Mouse (Mus musculus) embryonic facial prominence, embryonic 10.5 days (tissue): ENCODE measurements at regions not wholly inside any gene's neighbourhood (a gene's known extent, or its start where the extent isn't known, plus 50 kb on each side); places are given as distances from the start of the nearest gene placed in this dataset.
"Not testable (repeated sequence)": the region's sequence is repeated elsewhere in the genome, so short reads cannot be mapped to it uniquely, and the experiment has no call there.

Experiments
- DNase-seq: peaks from one replicate; pipeline ENCODE4 v3.0.0-alpha.2; 2017; ENCODE audit warnings: low spot score
- H3K27ac ChIP-seq: fragments of 300-500 bp; sonication (generic); replicated peaks from 2 replicates; pipeline ENCODE4 v1.5.1; 2016; ENCODE audit warnings: mild to moderate bottlenecking
- H3K27me3 ChIP-seq: fragments of 300-500 bp; sonication (generic); replicated peaks from 2 replicates; pipeline ENCODE4 v1.6.1; 2016; ENCODE audit warnings: low read depth, mild to moderate bottlenecking; ENCODE audit not compliant: poor library complexity, severe bottlenecking
- H3K36me3 ChIP-seq: fragments of 300-500 bp; sonication (generic); replicated peaks from 2 replicates; pipeline ENCODE4 v1.6.1; 2016; ENCODE audit warnings: mild to moderate bottlenecking, moderate library complexity
- H3K4me1 ChIP-seq: fragments of 300-500 bp; sonication (generic); 2 replicates; pipeline ENCODE4 v1.6.1; 2016
- H3K4me3 ChIP-seq: fragments of 300-500 bp; sonication (generic); 2 replicates; pipeline ENCODE4 v1.5.1; 2016; ENCODE audit warnings: mild to moderate bottlenecking, moderate library complexity
- H3K9me3 ChIP-seq: fragments of 300-500 bp; sonication (generic); 2 replicates; pipeline ENCODE4 v1.6.1; 2016; ENCODE audit warnings: mild to moderate bottlenecking
- WGBS: fragments of 180-500 bp; shearing (Covaris S2); methylation state at CpG from one replicate; pipeline ENCODE4 v1.1.7; 2016; 5-methylcytosine and 5-hydroxymethylcytosine counted together

DNA sequence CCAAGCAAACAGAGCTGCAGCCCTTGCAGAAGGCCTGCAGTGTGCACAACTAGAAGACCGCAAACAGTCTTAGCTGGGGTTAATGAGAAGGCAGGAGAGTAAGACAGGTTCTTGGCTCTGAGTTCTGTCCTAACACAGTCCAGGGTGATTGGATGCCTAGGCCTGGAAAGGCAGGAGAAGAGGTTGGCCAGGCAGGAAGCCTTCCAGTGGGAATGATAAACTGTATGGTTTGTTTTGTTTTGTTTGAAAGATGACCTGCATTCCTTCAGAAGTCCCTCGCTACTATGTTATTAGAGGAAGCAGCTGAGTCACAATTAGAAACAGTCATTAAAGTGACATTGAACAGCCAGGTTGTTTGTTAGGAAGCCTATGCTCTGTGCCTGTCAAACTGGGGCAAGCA is 831.5 kb downstream of the Gm9195 start:
- H3K4me1 ChIP-seq = peaks cover 4% of the 10 kb centered on the region; the same call in 1 of the 2 replicates
- no peak overlapping the region for H3K4me3 ChIP-seq
- H3K27me3 ChIP-seq = no peaks in the 10 kb centered on the region
- no peak for DNase-seq
- H3K36me3 ChIP-seq = no peaks in the 10 kb centered on the region
- WGBS = 45% methylated on average over 2 of the region's 2 CpGs
- H3K9me3 ChIP-seq = no peaks in the 10 kb centered on the region
- no peak overlapping the region for H3K27ac ChIP-seq

GRCm38 (mm10) chr14:71654785-71655627 is 836.6 kb downstream of the Gm9195 start:
- Histone ChIP-seq H3K4me3 (no peak overlapping the region), H3K27me3 (no peaks in the 10 kb centered on the region), H3K36me3 (no peaks in the 10 kb centered on the region), H3K27ac (no peak overlapping the region), H3K4me1 (peaks cover under 1% of the 10 kb centered on the region; the same call in 1 of the 2 replicates), H3K9me3 (no peaks in the 10 kb centered on the region)
- WGBS = 63% methylated on average over 3 of the region's 3 CpGs
- DNase-seq = no peak

DNA sequence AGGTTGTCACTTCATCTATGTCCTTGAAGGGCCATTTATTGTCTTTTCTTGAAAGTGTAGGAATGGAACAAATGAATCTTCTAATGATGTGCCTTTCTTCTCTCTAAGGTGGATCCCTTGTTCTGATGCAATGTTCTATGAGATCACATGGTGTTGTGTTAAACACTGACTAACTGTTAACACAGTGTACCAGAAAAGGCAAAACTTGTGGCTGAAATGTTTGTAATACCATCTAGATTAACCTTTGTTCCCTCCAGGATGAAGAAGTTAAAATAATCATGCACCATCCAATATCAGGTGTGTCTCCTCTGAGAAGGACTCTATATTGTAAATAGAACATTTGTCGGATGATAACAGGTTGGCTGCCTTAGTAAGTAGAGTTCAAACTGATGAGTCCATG is 849.1 kb downstream of the Gm9195 start:
- 88% methylated on average over 1 of the region's 1 CpGs for WGBS
- no peaks in the 10 kb centered on the region for H3K9me3 ChIP-seq
- no peak overlapping the region for H3K27ac ChIP-seq
- no peaks in the 10 kb centered on the region for H3K4me1 ChIP-seq
- no peaks in the 10 kb centered on the region for H3K36me3 ChIP-seq
- no peak for DNase-seq
- no peaks in the 10 kb centered on the region for H3K27me3 ChIP-seq
- no peak overlapping the region for H3K4me3 ChIP-seq

DNA sequence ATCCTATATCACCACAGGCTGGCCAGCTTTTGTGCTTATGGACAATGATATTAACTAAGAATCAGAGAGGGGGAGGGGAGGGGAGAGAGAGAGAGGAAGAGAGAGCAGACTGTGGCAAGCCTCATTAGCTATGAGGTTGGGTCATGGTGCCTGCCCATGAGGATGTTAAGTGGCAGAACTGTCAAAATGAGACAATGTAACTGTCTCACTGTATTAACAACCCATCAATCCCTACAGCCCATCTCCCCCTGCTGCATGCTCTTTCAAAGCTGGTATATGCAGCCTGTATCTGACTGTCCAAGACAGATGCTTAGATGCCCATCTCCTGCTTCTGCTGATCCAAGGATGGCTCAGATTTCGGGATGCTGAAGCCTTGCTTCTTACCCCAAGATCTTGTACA is 852.6 kb downstream of the Gm9195 start:
- no peaks in the 10 kb centered on the region for H3K27me3 ChIP-seq
- DNase-seq = no peak
- H3K4me1 ChIP-seq = no peaks in the 10 kb centered on the region
- no peaks in the 10 kb centered on the region for H3K36me3 ChIP-seq
- 72% methylated on average over 1 of the region's 1 CpGs for WGBS
- no peak overlapping the region for H3K4me3 ChIP-seq
- no peak overlapping the region for H3K27ac ChIP-seq
- H3K9me3 ChIP-seq = no peaks in the 10 kb centered on the region

GRCm38 (mm10) chr14:71635091-71635490 is 856.5 kb downstream of the Gm9195 start:
- Histone ChIP-seq H3K36me3 (no peaks in the 10 kb centered on the region), H3K4me1 (no peaks in the 10 kb centered on the region), H3K4me3 (no peak overlapping the region), H3K27me3 (no peaks in the 10 kb centered on the region), H3K27ac (no peak overlapping the region), H3K9me3 (no peaks in the 10 kb centered on the region)
- no peak for DNase-seq
- WGBS = 94% methylated on average over 1 of the region's 1 CpGs

GRCm38 (mm10) chr14:71609698-71610301 is 881.8 kb downstream of the Gm9195 start:
- H3K27me3 ChIP-seq = no peaks in the 10 kb centered on the region
- no peak for DNase-seq
- no peak overlapping the region for H3K27ac ChIP-seq
- 76% methylated on average over 4 of the region's 4 CpGs for WGBS
- no peaks in the 10 kb centered on the region for H3K4me1 ChIP-seq
- H3K4me3 ChIP-seq = no peak overlapping the region
- H3K9me3 ChIP-seq = no peaks in the 10 kb centered on the region
- H3K36me3 ChIP-seq = no peaks in the 10 kb centered on the region

- Histone ChIP-seq H3K4me1 (no peaks in the 10 kb centered on the region), H3K9me3 (no peaks in the 10 kb centered on the region), H3K27me3 (no peaks in the 10 kb centered on the region), H3K4me3 (no peak overlapping the region), H3K27ac (no peak overlapping the region), H3K36me3 (no peaks in the 10 kb centered on the region)
- no peak for DNase-seq
- WGBS = 55% methylated on average over 2 of the region's 2 CpGs
These were observed 887.9 kb downstream of the Gm9195 start for GRCm38 (mm10) chr14:71603710-71604109.

DNA sequence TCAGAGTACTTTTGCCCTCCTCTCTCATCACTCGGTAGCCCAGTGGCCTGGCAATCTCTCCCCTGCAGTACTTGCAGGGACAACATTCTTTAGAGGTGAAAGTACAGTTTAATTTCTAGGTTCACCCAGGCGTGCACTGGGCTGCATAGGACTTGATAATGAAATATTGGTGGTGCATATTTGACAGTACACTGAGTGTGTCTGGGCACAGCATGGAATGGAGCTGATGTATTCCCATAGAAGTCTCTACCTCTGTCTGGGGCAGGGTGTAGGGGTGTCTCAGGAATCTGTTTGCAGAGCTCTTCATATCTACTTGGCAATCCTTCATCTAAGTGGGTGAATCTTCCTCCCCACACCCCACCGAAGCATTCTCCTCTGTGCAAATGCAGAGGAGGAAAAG is 893.8 kb downstream of the Gm9195 start:
- H3K4me3 ChIP-seq = no peak overlapping the region
- no peaks in the 10 kb centered on the region for H3K36me3 ChIP-seq
- 85% methylated on average over 3 of the region's 3 CpGs for WGBS
- H3K9me3 ChIP-seq = no peaks in the 10 kb centered on the region
- H3K27ac ChIP-seq = no peak overlapping the region
- no peaks in the 10 kb centered on the region for H3K4me1 ChIP-seq
- no peaks in the 10 kb centered on the region for H3K27me3 ChIP-seq
- DNase-seq = no peak

GRCm38 (mm10) chr14:71588694-71589240 is 902.9 kb downstream of the Gm9195 start:
- Histone ChIP-seq H3K27ac (no peak overlapping the region), H3K9me3 (no peaks in the 10 kb centered on the region), H3K4me1 (no peaks in the 10 kb centered on the region), H3K4me3 (no peak overlapping the region), H3K27me3 (no peaks in the 10 kb centered on the region), H3K36me3 (no peaks in the 10 kb centered on the region)
- WGBS = 75% methylated on average over 1 of the region's 1 CpGs
- no peak for DNase-seq

DNA sequence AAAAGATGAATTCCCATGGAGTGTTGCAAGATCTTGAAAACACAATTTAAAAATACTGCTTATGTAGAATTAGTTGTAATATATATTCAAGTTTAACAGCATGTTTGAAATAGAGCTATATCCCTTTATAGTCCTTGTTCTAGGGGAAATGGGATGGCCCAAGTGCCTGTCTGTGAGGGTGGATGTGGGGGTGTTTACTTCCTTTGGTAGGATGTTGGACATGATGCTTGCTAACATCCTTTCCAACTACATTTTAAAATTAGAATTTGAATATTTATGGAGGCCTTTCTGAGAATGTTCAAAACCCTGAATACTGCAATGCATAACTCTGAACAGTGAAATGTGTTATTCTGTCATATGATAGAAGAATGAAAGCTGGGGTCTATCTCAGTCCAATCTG is 903.6 kb downstream of the Gm9195 start:
- H3K9me3 ChIP-seq = no peaks in the 10 kb centered on the region
- DNase-seq = no peak
- no peak overlapping the region for H3K27ac ChIP-seq
- H3K4me3 ChIP-seq = no peak overlapping the region
- H3K36me3 ChIP-seq = no peaks in the 10 kb centered on the region
- no peaks in the 10 kb centered on the region for H3K4me1 ChIP-seq
- no peaks in the 10 kb centered on the region for H3K27me3 ChIP-seq

DNA sequence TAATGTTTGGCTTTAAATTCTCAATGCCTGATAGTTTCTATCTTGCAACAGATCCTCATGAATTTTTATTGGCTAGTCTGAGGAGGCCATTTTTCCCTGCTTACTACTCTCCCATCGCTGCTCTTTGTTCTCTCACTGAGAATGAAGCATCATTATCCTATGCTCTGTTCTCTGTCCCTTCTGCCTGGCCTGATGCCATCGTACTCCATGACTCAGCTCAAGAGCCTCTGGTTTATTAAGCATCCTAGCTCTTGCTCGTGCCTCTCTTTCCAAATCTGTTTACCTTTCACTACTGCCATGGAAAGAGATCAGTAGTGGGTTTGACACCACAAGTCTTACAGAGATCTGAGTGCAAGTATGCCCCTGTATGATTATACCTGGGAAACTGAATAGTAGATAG is 926.8 kb downstream of the Gm9195 start:
- WGBS = 87% methylated on average over 3 of the region's 3 CpGs
- no peaks in the 10 kb centered on the region for H3K36me3 ChIP-seq
- no peak for DNase-seq
- no peak overlapping the region for H3K27ac ChIP-seq
- H3K4me1 ChIP-seq = no peaks in the 10 kb centered on the region
- H3K9me3 ChIP-seq = no peaks in the 10 kb centered on the region
- no peak overlapping the region for H3K4me3 ChIP-seq
- H3K27me3 ChIP-seq = no peaks in the 10 kb centered on the region

- DNase-seq = no peak
- H3K27me3 ChIP-seq = no peaks in the 10 kb centered on the region
- no peaks in the 10 kb centered on the region for H3K9me3 ChIP-seq
- 84% methylated on average over 4 of the region's 4 CpGs for WGBS
- H3K4me3 ChIP-seq = no peak overlapping the region
- H3K27ac ChIP-seq = no peak overlapping the region
- H3K36me3 ChIP-seq = no peaks in the 10 kb centered on the region
- H3K4me1 ChIP-seq = no peaks in the 10 kb centered on the region
These were observed 929.7 kb downstream of the Gm9195 start for GRCm38 (mm10) chr14:71561906-71562305.

GRCm38 (mm10) chr14:71554324-71554723 is 937.3 kb downstream of the Gm9195 start:
- WGBS = 67% methylated on average over 2 of the region's 3 CpGs
- not testable (repeated sequence) for H3K4me3 ChIP-seq, H3K9me3 ChIP-seq, H3K4me1 ChIP-seq, H3K27me3 ChIP-seq, H3K27ac ChIP-seq, DNase-seq, H3K36me3 ChIP-seq
